Comparison of ENCODE assay signal across 9 mouse cellular contexts in genomic region chr8:80753017-80753715, GRCm38 (mm10). TPM values are rescaled to one million over a fixed set of nuclear protein-coding genes. Genes with fewer than 3 reads are reported as not detected.
DNase-seq lines count a peak whose midpoint lies in the region; ATAC-seq lines count a peak whose summit lies in the region.
"Had no signal": no experiment of that assay in that cellular context is flagged by ENCODE, and none has a peak within 500 bp of the region (broad histone marks: within the 10 kb centered on the region; RNA-seq: fewer than 3 reads in every experiment).

No protein-coding gene starts in this region.

- H3K27me3 ChIP-seq in hindbrain, embryonic 14.5 days (ENCODE audit: control insufficient read depth, insufficient read depth, low read length), result no peaks in the 10 kb centered on the region

- WGBS in hindbrain, embryonic 14.5 days, result 28% methylated on average over 9 of the region's 9 CpGs

- no peak overlapping the region for H3K4me3 ChIP-seq in hindbrain, embryonic 14.5 days (replicated peaks; ENCODE audit: low read length)

- ATAC-seq in hindbrain, embryonic 14.5 days (ENCODE audit: low FRiP score), result peak; percentile 86

- no peak overlapping the region for H3K4me2 ChIP-seq in hindbrain, embryonic 14.5 days (replicated peaks)

- no peak overlapping the region for H3K27ac ChIP-seq in hindbrain, embryonic 14.5 days
- H3K27ac ChIP-seq: macrophage had no signal

- peak; percentile 84 for DNase-seq in R1 (ENCODE audit: low read depth, low spot score)
- peak; percentile 92 for DNase-seq in cerebellum, postnatal 14 days
- DNase-seq in frontal cortex, postnatal 14 days (ENCODE audit: low spot score in 2 of 2), result peak; percentile 56 to 87
- DNase-seq in hindbrain, embryonic 14.5 days (ENCODE audit: low spot score), result peak; percentile 96
- peak; percentile 88 to 91 for DNase-seq in layer of hippocampus, postnatal 10 days (ENCODE audit: low spot score in 2 of 2)
- DNase-seq in lung, postnatal 4 days, result peak; percentile 69 to 85
- peak; percentile 74 for DNase-seq in retina, postnatal 7 days (ENCODE audit: low read depth, low spot score)
- peak; percentile 85 for DNase-seq in thymus, postnatal 4 days

- H3K9me3 ChIP-seq in hindbrain, embryonic 14.5 days (ENCODE audit: control insufficient read depth, low read length), result no peaks in the 10 kb centered on the region

- no peaks in the 10 kb centered on the region for H3K4me1 ChIP-seq in hindbrain, embryonic 14.5 days (replicated peaks; ENCODE audit: control insufficient read depth, insufficient read depth, low read length)

- no peak overlapping the region for H3K9ac ChIP-seq in hindbrain, embryonic 14.5 days

- no peaks in the 10 kb centered on the region for H3K36me3 ChIP-seq in hindbrain, embryonic 14.5 days (replicated peaks; ENCODE audit: control insufficient read depth, insufficient read depth)

RNA-seq across cellular contexts. Expression of gene Smarca5, which starts 13.9 kb away (rescaled TPM):
- polyA plus RNA-seq in hindbrain, embryonic 14.5 days (2014; fragmentation: Nextera tagmentation; extraction: Ambion mirVana), result 56.7 and 61.3 TPM in 2 replicates
- 10 to 100 TPM; 45.5 to 51.5 TPM for total RNA-seq in layer of hippocampus, postnatal 10 days (2021)
